Mouse (Mus musculus) forebrain, embryonic 12.5 days (tissue): ENCODE measurements at regions not wholly inside any gene's neighbourhood (a gene's known extent, or its start where the extent isn't known, plus 50 kb on each side); places are given as distances from the start of the nearest gene placed in this dataset.

Experiments used
- ATAC-seq: fragments of 200-750 bp; cut with Nextera tagmentation; 2 replicates; pipeline ENCODE4 v1.8.0; 2017; ENCODE audit warnings: moderate TSS enrichment; ENCODE audit not compliant: low FRiP score
- H3K27ac ChIP-seq: fragments of 300-500 bp; sonication (generic); 2 replicates; pipeline ENCODE4 v1.5.1; 2016; ENCODE audit warnings: mild to moderate bottlenecking
- H3K27me3 ChIP-seq: fragments of 300-500 bp; sonication (generic); 2 replicates; pipeline ENCODE4 v1.6.1; 2016; ENCODE audit warnings: mild to moderate bottlenecking
- H3K36me3 ChIP-seq: fragments of 300-500 bp; sonication (generic); replicated peaks from 2 replicates; pipeline ENCODE4 v1.6.1; 2016; ENCODE audit warnings: mild to moderate bottlenecking
- H3K4me1 ChIP-seq: fragments of 300-500 bp; sonication (generic); 2 replicates; pipeline ENCODE4 v1.6.1; 2016
- H3K4me2 ChIP-seq: fragments of 300-500 bp; sonication (generic); 2 replicates; pipeline ENCODE4 v1.6.1; 2016; ENCODE audit warnings: mild to moderate bottlenecking, moderate library complexity
- H3K4me3 ChIP-seq: fragments of 300-500 bp; sonication (generic); replicated peaks from 2 replicates; pipeline ENCODE4 v1.5.1; 2016; ENCODE audit warnings: mild to moderate bottlenecking
- H3K9ac ChIP-seq: fragments of 300-500 bp; sonication (generic); 2 replicates; pipeline ENCODE4 v1.6.1; 2016; ENCODE audit warnings: mild to moderate bottlenecking
- H3K9me3 ChIP-seq: fragments of 300-500 bp; sonication (generic); 2 replicates; pipeline ENCODE4 v1.6.1; 2016
- WGBS: fragments of 180-500 bp; shearing (Covaris S2); methylation state at CpG from one replicate; pipeline ENCODE4 v1.1.7; 2016; 5-methylcytosine and 5-hydroxymethylcytosine counted together

DNA sequence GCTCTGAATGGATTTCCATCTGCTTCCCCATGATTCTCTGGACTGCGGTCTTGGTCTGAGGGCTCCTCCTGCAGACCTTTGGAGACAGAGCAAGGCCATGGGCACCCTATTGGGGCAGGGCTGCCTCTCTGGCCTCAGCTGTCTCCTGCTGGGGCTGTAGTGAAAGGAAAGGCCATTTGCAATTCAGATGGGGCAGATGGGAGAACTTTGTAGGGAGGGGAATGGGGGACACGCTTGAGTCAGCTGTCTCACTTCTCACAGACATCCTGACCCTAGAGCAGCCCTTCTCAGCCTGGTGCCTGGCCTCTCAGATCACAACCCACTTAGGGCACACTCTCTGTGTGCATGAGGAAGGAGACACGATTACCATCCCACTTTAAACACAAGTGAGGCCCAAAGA lies 60.3 kb upstream of the Lhx1 start:
- WGBS: 34% methylated on average over 3 of the region's 3 CpGs
- H3K4me3 ChIP-seq: no peak overlapping the region
- H3K4me1 ChIP-seq: peaks cover 35% of the 10 kb centered on the region
- 0 out of 2 replicates have a peak, but pooled peaks have one; percentile 33 for ATAC-seq
- no peaks in the 10 kb centered on the region for H3K9me3 ChIP-seq
- H3K27ac ChIP-seq: 0 out of 2 replicates have a peak overlapping the region, but pooled peaks have one; percentile 21
- peaks cover 42% of the 10 kb centered on the region for H3K27me3 ChIP-seq
- H3K36me3 ChIP-seq: no peaks in the 10 kb centered on the region
- H3K9ac ChIP-seq: no peak overlapping the region
- H3K4me2 ChIP-seq: no peak overlapping the region

DNA sequence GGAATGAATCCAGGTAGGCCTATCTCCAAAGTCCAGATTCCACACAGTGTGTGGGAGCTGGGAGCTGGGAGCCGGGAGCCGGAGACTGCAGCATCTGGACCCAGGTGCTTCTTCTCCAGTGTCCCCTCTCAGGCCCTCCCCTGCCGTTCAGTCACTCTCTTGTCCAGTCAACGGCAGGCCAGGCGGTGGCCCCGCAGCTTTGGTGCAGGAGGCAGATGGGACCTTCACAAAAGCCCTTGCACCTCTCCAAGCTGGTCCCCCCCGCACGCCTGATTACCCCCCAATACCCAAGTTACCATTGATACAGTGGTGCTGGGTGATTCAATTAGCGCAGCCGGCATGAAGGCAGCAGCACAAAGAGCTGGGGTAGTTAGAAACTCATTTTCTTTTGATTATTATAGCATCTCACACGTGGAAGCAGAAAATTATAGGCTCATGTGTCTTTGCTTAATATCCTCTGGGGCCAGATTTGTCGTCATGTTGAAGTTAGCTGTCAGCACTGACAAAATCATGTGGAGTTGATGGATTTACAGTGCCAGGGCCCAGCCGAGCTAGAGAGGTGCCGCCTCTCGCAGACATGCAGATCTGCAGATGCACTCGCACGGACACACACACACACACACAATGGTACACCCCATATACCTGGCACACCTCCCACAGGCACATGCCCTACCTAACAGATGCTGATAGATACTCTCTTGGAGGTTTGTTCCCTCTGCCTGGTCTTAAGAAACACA lies 53.6 kb upstream of the Lhx1 start:
- no peak overlapping the region for H3K9ac ChIP-seq
- no peak overlapping the region for H3K4me3 ChIP-seq
- no peak overlapping the region for H3K4me2 ChIP-seq
- peak overlapping the region; percentile 38; the same call in 1 of the 2 replicates for H3K27ac ChIP-seq
- ATAC-seq: peak; percentile 63; the same call in 1 of the 2 replicates
- H3K27me3 ChIP-seq: peaks cover 59% of the 10 kb centered on the region
- peaks cover 44% of the 10 kb centered on the region for H3K4me1 ChIP-seq
- no peaks in the 10 kb centered on the region for H3K36me3 ChIP-seq
- 27% methylated on average over 17 of the region's 17 CpGs for WGBS
- H3K9me3 ChIP-seq: no peaks in the 10 kb centered on the region
